Mouse (Mus musculus): ENCODE measurements around the gene U2surp.
"Not testable (repeated sequence)": the region's sequence is repeated elsewhere in the genome, so short reads cannot be mapped to it uniquely, and the experiment has no call there.

Gene U2surp

GRCm38 (mm10) chr9:95539176-95539800 is 27.5 kb upstream of the U2surp start:
- DNase-seq (ENCODE audit: low read depth, low spot score), result no peak

DNA sequence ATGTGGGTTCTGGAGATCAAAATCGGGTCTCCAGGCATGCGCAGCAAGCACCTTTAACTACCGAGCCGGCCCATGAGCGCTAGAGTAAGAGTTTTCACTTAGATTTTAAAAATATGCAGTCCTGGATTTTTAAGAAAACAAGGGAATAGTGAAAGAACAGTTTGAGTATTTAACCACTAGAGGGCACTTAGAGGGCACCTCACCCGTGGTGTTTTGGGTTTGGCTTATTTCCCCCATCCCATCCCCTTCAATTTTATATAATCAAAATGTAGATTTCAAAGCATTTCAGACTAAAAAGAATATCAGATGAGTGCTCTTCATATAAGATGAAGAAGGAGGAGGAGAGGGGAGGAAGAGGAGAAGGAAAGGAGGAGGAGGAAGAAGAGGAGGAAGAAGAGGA is 22.0 kb upstream of the U2surp start:
- DNase-seq (ENCODE audit: low read depth, low spot score), result peak; percentile 28

- no peak for DNase-seq (ENCODE audit: low read depth, low spot score)
These were observed 19.3 kb upstream of the U2surp start for GRCm38 (mm10) chr9:95531144-95531543.

- no peak for DNase-seq (ENCODE audit: low read depth, low spot score)
These were observed 15.9 kb upstream of the U2surp start for GRCm38 (mm10) chr9:95527676-95528075.

DNA sequence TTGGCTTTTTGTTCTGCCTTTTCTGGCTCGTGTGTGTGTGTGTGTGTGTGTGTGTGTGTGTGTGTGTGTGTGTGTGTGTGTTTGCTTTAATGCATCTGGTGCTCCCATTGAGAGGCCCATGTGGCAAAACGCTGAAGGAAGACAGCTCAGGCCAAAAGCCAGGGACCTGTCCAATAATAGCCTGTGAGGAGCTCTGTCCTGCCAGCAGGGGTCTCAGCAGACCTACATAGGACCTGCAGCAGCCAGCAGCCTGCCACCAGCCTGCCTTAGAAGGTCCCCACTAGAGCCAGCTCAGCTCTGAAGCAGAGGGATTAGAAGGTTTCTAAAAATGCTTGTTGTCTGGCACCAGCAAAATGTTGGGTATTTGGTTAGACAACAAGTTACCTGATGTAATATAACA is 14.2 kb upstream of the U2surp start:
- peak; percentile 51 for DNase-seq (ENCODE audit: low read depth, low spot score)

DNA sequence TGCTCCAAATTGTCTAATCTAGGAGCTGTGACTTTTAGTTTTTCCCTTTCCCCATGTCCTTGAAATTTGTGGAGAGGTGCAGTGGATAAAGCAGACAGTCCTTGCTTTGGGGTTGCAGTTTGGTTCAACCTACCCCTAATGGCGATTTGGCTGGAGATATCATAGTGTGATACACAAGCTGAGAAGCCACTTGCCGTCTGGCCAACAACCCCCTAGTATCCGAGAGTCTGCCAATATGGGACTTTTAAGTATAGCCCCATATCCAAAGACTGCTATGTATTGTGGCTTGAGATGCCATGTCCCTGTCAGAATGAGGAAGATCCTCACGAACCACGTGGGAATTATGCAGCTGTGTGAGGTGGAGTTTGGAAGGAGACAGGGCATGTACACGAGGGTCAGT is 13.6 kb upstream of the U2surp start:
- DNase-seq (ENCODE audit: low read depth, low spot score), result no peak

DNA sequence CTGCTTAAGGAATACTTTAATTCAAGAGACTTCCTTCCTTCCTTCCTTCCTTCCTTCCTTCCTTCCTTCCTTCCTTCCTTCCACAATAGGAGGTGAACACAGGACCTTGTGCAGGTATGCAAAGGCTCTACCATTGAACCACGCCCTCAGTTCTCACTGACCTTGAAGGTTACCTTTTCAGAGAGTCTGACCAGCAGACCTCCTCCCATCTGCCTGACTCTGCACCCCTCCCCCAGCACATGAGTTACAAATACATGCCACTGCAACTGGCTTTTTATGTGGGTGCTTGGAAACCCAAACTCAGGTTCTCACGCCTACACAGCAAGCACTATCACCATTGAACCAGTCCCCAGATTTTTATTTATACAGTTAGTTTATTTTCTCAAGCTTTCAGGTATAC is 10.8 kb upstream of the U2surp start:
- DNase-seq (ENCODE audit: low read depth, low spot score), result no peak

GRCm38 (mm10) chr9:95521566-95521965 is 9.8 kb upstream of the U2surp start:
- DNase-seq (ENCODE audit: low read depth, low spot score), result no peak

GRCm38 (mm10) chr9:95521031-95521430 is 9.2 kb upstream of the U2surp start:
- DNase-seq (ENCODE audit: low read depth, low spot score), result no peak

- no peak for DNase-seq (ENCODE audit: low read depth, low spot score)
These were observed 8.8 kb upstream of the U2surp start for GRCm38 (mm10) chr9:95520563-95520962.

GRCm38 (mm10) chr9:95514361-95514760 is 2.6 kb upstream of the U2surp start:
- DNase-seq (ENCODE audit: low read depth, low spot score), result not testable (repeated sequence)

GRCm38 (mm10) chr9:95513776-95514175 is 2.0 kb upstream of the U2surp start:
- DNase-seq (ENCODE audit: low read depth, low spot score), result no peak

- DNase-seq (ENCODE audit: low read depth, low spot score), result peak; percentile 48
These were observed 685 bp upstream of the U2surp start for GRCm38 (mm10) chr9:95512331-95513030.

DNA sequence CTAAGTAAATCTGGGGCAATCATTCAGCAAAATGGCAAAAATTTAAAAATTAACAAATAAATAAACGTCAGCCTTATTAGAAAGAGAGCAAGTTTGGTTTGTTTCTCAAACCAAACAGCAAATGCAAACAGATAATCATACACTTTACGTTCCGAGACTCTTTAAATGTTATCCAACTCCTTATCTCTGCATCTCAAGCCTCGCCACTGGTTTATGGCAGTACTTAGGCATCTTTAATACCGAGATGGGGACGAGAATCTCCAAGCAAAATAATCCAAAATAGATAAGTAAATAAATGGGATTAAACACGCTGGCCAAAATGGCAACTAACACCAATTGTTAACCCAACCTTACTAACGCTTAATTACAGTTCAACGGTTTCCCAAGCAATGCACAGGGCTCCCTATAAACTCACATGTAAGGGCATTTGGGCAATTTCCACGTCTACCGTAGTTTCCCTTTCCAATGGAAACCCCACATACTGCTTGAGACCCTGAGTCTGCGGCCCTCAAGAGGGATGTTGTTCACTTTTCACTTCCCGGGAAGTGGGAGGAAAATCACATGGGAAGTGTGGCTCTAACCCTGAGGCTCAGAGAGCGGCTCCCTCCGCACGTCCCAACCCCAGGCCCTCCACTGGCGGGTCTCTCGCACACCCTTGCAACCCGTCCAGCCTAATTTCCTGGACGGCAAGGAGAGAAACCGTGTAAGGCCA is 947 bp downstream of the U2surp start:
- DNase-seq (ENCODE audit: low read depth, low spot score), result peak; percentile 29

DNA sequence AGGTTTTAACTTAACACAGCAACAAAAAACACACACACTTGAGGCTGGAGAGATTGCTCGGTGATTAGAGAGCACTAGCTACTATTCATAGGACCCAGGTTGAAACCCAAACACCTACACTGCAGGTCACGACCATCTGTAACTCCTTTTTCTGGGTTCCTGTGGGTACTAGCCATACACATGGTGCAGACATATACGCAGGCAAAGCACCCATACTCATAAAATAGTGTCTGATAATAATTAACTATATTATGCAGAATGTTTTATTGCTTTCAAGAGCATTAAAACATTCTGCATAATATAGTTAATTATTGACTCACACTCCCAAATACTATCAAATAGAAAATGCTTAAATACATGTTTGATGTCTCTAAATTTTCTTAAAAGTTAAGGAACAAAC is 6.1 kb downstream of the U2surp start:
- DNase-seq (ENCODE audit: low read depth, low spot score), result no peak

GRCm38 (mm10) chr9:95499848-95500247 is 11.9 kb downstream of the U2surp start:
- DNase-seq (ENCODE audit: low read depth, low spot score), result no peak

- DNase-seq (ENCODE audit: low read depth, low spot score), result no peak
These were observed 16.8 kb downstream of the U2surp start for GRCm38 (mm10) chr9:95495038-95495437.

- DNase-seq (ENCODE audit: low read depth, low spot score), result no peak
These were observed 18.4 kb downstream of the U2surp start for GRCm38 (mm10) chr9:95493393-95493792.

- DNase-seq (ENCODE audit: low read depth, low spot score), result no peak
These were observed 21.8 kb downstream of the U2surp start for GRCm38 (mm10) chr9:95490003-95490402.

- DNase-seq (ENCODE audit: low read depth, low spot score), result no peak
These were observed 22.9 kb downstream of the U2surp start for GRCm38 (mm10) chr9:95488861-95489260.

DNA sequence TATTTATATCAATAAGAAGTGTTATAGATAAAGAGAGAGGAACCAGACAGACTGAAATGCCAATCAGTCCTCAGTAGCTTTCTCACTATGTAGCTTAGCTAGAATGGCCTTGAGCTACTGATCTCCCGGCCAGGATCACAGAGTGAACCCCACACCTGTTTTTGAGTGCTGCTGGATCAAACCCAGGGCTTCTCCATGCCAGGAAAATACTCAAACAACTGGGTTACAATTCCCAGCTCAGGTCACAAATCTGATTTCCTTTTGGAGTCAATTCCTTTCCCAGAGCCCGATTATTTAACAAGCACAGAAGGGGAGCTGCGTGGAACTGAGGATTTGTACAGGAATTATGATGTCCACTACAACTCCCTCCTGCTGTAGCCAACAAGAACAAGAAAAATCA is 31.8 kb downstream of the U2surp start:
- DNase-seq (ENCODE audit: low read depth, low spot score), result no peak

DNA sequence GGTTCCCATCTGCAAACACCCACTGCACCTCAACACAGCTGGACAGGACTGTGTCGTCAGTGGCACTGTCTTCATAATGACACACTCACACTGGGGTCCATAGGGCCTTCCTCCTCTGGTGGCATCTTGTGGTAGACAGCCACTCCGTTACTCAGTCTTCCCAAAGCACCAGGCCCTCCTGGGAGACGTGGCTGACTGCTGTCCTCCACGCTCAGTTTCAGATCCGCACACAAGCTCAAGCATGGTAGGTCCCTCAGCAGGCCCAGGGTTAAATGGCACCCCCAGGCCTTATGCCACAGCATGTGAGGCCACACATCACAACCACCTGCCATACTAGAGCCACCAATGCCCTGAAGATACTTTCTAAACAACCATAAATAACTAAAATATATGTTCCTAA is 33.4 kb downstream of the U2surp start:
- no peak for DNase-seq (ENCODE audit: low read depth, low spot score)

DNA sequence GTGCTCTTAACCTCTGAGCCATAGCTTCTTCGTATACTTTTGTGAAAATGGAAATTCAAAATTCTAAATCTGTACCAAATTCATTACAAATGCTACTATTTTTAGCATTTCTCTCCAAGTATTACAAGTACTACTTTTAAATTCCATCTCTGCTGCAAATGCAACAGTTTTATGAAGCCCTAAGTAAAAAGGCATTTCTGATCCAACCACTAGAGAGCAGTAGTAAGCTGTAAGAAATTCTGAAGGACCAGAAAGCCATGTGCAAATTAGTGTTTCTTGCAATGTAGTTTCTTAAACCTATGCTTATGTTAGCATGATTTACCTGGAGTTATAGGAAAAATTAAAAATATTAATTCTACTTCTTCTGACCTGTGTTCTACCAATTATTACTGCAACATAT is 38.9 kb downstream of the U2surp start:
- peak; percentile 37 for DNase-seq (ENCODE audit: low read depth, low spot score)

Data from A20 (cell line).